Comparison of ENCODE assay signal across 16 mouse cellular contexts in the genomic region with DNA sequence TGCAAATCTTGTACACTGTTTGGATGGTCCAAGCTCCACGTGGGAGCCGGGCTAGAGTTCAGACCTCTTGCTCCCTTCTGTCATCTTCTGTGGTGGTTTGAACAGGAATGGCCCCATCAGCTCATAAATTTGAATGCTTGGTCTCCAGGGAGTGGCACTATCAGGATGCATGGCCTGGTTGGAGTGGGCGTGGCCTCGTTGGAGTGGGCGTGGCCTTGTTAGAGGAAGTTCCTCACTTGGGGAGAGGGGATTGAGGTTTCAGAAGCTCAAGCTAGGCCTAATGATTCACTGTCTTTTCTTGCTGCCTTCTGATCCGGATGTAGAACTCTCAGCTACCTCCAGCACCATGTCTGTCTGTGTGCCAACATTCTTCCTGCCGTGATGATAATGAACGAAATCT. TPM values are rescaled to one million over a fixed set of nuclear protein-coding genes. Genes with fewer than 3 reads are reported as not detected.
A peak's percentile ranks its signal among the peaks of the same experiment; 100 is the strongest.
DNase-seq lines count a peak whose midpoint lies in the region; TF ChIP-seq lines count a peak whose summit lies in the region.
"Had no signal": no experiment of that assay in that cellular context is flagged by ENCODE, and none has a peak within 500 bp of the region (broad histone marks: within the 10 kb centered on the region; RNA-seq: fewer than 3 reads in every experiment).

No protein-coding gene starts in this region.

- DNase-seq in kidney, postnatal 25 days, result peak; percentile 5 to 42
- DNase-seq in kidney, adult 11 months, result no peak
- peak; percentile 36 for DNase-seq in thymus, postnatal 4 days
- DNase-seq in thymus, adult 18-20 months, result no peak
- DNase-seq in brain, embryonic 14.5 days (ENCODE audit: low read depth), result peak; percentile 47
- DNase-seq in natural killer cell, adult 2 months (ENCODE audit: low spot score in 2 of 2), result no peak
- no peak for DNase-seq in frontal cortex, postnatal 36 days (ENCODE audit: low spot score in 2 of 2)
- DNase-seq in gastrocnemius, postnatal 4 days (ENCODE audit: low spot score in 2 of 2), result no peak
- DNase-seq: adrenal gland, postnatal 36 days; cerebellum, adult 18-20 months; cerebellum, postnatal 36 days; gastrocnemius, postnatal 10 days; kidney, adult 8-10 months; spleen, adult 18-20 months had no signal

- no peak for TF ChIP-seq POLR2A in brain, embryonic 14.5 days (IDR thresholded peaks at IDR 0.05; ENCODE audit: borderline replicate concordance, extremely low read depth, insufficient read depth, insufficient read length, poor library complexity, severe bottlenecking)

- no peak for TF ChIP-seq CTCF in brain, embryonic 14.5 days (IDR thresholded peaks at IDR 0.05; ENCODE audit: borderline replicate concordance, extremely low read depth, insufficient read depth, insufficient read length)

RNA-seq across cellular contexts. Expression of a gene that starts 28.7 kb away (rescaled TPM):
- polyA plus RNA-seq in brain, embryonic 14.5 days (2012; rRNA removed), result 1.4 and 5.0 TPM in 2 replicates
- total RNA-seq in gastrocnemius, postnatal 4 days (2021), result 100 to 1,000 TPM; 298 to 319 TPM
- total RNA-seq: hematopoietic stem cell, adult 5-6 weeks had no signal
- polyA plus RNA-seq: erythroblast, embryonic 14.5 days had no signal

Comparison
In these comparisons a context has a peak if more than half of its experiments do, and no peak if none do; other contexts are left out.
1. DNase-seq: peak in kidney, postnatal 25 days (2 of 2), thymus, postnatal 4 days (single experiment) and brain, embryonic 14.5 days (single experiment); none in kidney, adult 11 months (single experiment), thymus, adult 18-20 months (0 of 2), natural killer cell, adult 2 months (0 of 2), frontal cortex, postnatal 36 days (0 of 2) and gastrocnemius, postnatal 4 days (0 of 2).